Mouse (Mus musculus) urinary bladder, postnatal 14 days (tissue): ENCODE measurements at regions not wholly inside any gene's neighbourhood (a gene's known extent, or its start where the extent isn't known, plus 50 kb on each side); places are given as distances from the start of the nearest gene placed in this dataset.

Experiments
- DNase-seq: peaks from one replicate; pipeline ENCODE4 v3.0.0; 2021; ENCODE audit warnings: low spot score

DNA sequence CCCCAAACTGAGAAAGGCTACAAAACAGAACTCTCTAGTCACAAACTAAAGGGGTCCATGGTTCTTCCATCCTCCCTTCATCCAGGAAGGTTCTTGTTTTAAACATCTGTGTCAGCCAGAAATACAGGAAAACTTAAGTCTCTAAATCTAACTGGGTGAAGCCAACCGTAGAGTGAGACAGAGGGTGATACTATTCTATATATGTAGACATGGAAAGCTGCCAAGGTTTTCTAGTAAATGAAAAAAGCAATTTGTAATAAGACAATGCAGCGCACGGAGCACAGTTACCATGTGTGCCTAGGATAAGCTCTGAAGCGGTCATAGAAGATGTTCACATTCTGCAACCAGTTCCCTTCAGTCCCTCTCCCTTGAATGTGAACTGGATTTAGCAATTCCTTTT lies 55.4 kb downstream of the Ppp1r3c start:
- no peak for DNase-seq

DNA sequence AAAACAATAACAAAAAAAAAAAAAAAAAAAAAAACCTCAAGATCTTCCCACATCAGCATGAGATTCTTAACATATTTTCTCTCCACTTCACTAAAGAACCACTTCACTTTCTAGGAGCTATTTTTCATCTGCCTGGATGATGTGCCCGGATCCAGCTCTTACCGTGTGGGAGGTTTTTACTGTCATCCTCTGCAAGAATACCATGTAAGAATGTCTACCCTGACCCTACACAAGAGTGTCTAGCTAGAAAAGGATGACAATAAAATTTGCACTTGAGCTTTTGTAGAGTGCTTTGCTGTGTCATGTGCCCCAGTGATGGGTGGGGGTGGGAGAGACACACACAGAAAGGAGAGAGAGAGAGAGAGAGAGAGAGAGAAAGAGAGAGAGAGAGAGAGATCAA lies 56.1 kb downstream of the Ppp1r3c start:
- no peak for DNase-seq

DNA sequence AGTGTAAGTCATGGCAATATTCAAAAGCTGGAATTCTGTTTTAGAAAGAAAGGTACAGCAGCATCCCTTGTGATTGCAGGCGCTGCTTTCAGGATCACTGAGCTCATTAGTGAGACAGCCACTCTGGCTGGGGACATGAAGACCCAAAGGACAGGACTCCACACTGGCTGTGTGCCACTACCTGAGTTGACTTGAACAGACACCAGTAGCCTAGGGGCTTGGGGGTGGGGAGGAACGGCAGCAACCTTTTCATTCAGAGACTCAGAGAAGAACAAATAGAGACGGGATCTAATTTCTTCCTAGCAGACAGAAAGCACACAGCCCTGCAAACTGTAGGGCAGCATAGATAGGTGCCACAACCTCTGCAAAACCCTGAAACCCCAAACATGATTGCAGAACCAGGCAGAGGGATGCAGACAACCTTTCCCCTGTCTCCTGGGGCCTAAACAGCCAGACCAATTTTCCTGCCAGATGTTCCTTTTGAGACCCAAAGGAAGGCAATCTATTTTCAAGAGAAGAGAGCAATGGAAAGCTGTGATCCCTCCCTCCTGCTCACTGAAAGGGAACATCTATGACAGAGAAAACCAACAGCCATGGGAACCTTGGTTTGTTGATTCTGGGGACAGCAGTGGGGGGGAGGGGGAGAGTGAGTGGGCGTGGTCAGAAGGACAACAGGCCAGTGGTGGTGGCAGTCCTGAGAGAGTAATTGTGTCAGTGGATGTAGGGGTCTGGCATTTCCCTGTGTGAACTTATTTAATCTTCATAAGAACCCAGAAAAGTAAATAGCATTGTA lies 57.2 kb downstream of the Ppp1r3c start:
- peak; percentile 32 for DNase-seq

DNA sequence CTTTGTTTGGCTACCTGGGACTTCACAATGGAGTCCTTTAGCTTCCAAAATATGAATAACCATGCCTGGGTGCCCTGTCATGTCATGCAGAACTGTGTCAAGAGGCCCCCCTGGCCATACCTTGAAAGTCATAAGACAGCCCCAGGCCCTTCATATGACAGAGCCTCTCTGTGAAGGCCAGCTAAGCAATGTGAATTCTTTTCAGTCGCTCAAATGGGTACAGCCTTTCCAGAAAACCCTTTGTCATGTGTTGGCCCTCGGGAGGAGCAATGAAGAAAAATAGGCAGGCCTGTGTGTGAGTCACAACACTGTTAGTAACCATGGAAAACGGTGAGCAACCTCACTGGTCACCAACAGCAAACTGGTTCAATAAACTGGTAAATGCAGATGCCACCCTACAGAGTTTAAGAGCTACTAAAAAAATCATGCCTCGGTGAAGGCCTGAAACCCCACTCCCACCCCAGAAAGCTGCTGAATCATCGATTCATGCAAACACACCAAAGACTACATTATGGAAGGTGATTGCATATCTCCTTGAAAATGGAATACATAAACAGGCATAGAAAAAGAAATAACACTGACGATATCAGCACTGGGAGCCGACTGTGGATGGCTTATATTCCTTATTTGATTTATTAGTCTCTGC lies 57.9 kb downstream of the Ppp1r3c start:
- DNase-seq: no peak

DNA sequence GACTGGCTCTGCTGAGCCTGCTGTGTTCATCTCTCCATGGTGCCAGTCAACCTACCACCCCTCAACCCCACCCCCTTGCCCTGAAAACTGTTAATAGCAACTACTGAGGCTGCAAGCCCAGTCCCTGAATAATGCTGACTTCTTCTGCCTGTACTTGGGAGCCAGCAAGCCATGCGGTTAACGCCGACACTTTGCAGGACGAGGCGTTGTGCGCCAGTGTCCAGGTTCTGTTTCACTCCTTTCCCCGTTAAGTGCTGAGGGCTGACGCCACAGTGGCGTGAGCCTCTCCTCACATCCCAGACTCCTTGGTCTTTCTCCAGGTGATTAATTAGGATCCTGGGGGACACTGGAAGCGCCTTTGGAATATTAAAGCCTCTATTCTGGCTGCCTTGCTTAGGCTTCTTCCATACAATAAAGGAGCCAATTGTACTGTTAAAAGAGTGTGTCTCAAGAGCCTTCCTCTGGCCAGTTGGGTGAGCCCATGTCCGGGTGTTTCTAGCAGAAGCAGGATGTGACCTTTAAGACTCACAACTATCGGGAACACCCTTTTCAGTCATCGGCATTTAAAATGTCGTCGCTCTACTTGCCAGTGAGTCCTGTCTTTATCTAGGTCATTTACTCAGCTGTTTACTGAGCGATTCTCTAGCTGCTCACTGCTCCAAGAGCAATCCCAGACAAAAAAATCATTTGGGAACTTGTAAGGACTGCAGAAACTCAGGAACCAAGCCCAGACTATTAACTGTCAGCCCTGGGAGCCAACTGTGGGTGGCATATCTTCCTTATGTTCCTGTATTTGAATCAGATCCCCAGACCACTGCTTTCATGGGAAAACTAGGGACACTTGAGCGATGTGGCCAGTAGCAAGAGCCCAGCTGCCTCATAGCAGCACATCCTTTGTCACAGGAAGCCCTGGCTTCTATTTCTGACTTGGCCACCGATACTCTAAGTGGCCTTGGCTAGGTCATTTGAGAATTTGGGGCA lies 59.1 kb downstream of the Ppp1r3c start:
- no peak for DNase-seq

DNA sequence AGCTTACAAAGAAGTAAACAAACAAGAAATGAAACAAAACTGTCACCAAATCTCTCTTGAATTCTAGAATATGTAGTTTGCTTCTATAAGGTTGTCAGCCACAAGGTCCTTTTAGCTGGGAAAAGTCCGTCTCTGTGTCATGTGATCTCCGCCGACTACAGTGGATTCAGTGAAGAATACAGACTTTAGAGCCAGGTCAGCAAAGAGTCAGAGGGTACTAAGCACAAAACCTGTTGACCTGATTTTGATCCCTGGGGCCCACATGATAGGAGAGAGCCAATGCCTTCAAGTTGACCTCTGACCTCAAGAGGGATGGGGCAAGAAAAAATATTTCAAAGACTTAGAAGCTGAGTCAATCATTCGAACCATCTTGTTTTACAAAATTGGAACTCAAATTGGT lies 61.5 kb downstream of the Ppp1r3c start:
- DNase-seq: no peak

DNA sequence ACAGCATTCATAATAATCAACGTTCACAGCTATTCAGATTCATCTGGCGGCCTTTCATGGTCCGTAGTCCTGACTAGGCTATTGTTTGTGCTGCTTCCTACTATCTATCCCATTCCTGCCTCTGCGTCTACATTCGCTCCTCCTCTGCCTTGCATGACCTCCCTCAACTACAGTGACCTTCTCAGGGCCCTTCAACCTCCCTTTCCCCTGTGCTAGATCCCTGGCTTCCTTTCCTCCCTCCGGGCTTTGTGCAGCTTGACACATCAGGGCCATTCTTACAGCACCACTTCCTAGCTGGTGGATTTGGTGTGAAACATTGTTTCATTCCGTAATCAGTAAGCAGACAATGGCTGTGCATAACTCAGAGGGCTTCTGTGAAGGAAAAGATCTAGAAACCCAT lies 65.6 kb downstream of the Ppp1r3c start:
- DNase-seq: no peak
